Mouse (Mus musculus) inflammation-experienced regulatory T-cells, adult 6 months (primary cell): ENCODE results near the gene Ttyh2. TPM values are rescaled to one million over a fixed set of nuclear protein-coding genes. Genes with fewer than 3 reads are reported as not detected.
"Not testable (repeated sequence)": the region's sequence is repeated elsewhere in the genome, so short reads cannot be mapped to it uniquely, and the experiment has no call there.

Experiments used
- ATAC-seq: one replicate; pipeline ENCODE4 v1.8.0; 2017
- polyA plus RNA-seq, 3 experiments: library from polyadenylated mRNA; unstranded; fragments of 100-300 nt; shearing (Covaris generic); gene quantifications; one replicate each; pipeline ENCODE4 v1.2.1; 2017

The Ttyh2 gene
- polyA plus RNA-seq, 3 experiments from 2014 or later, result 2.4 to 3.6 (median 3.4) TPM

GRCm38 (mm10) chr11:114662746-114663362 is 12.4 kb upstream of the Ttyh2 start:
- no peak for ATAC-seq

- ATAC-seq, result no peak
Observed at GRCm38 (mm10) chr11:114664164-114664563, 11.1 kb upstream of the Ttyh2 start.

GRCm38 (mm10) chr11:114665463-114665862 is 9.8 kb upstream of the Ttyh2 start:
- ATAC-seq, result no peak

GRCm38 (mm10) chr11:114666786-114667185 is 8.4 kb upstream of the Ttyh2 start:
- ATAC-seq, result no peak

- ATAC-seq, result no peak
Observed at GRCm38 (mm10) chr11:114667236-114667931, 7.8 kb upstream of the Ttyh2 start.

- ATAC-seq, result not testable (repeated sequence)
Observed at GRCm38 (mm10) chr11:114667932-114668285, 7.3 kb upstream of the Ttyh2 start.

GRCm38 (mm10) chr11:114668301-114668710 is 6.9 kb upstream of the Ttyh2 start, which contains the start of gene Rpl38:
Gene Rpl38, plus strand, starts transcription at chr11:114668524.
- peak; percentile 67 for ATAC-seq

GRCm38 (mm10) chr11:114668741-114669623 is 6.2 kb upstream of the Ttyh2 start:
- ATAC-seq, result peak; percentile 69

- peak; percentile 51 for ATAC-seq
Observed at GRCm38 (mm10) chr11:114669651-114670168, 5.5 kb upstream of the Ttyh2 start.

GRCm38 (mm10) chr11:114671147-114671546 is 4.1 kb upstream of the Ttyh2 start:
- ATAC-seq, result no peak

GRCm38 (mm10) chr11:114672794-114673718 is 2.2 kb upstream of the Ttyh2 start:
- no peak for ATAC-seq

GRCm38 (mm10) chr11:114673719-114674050 is 1.5 kb upstream of the Ttyh2 start:
- no peak for ATAC-seq

GRCm38 (mm10) chr11:114674180-114674579 is 1.1 kb upstream of the Ttyh2 start:
- ATAC-seq, result no peak

- ATAC-seq, result not testable (repeated sequence)
Observed at GRCm38 (mm10) chr11:114674796-114675195, 435 bp upstream of the Ttyh2 start.

GRCm38 (mm10) chr11:114675826-114676401 is 683 bp downstream of the Ttyh2 start:
- ATAC-seq, result no peak

GRCm38 (mm10) chr11:114676431-114676830 is 1.2 kb downstream of the Ttyh2 start:
- no peak for ATAC-seq

GRCm38 (mm10) chr11:114676896-114677530 is 1.8 kb downstream of the Ttyh2 start:
- ATAC-seq, result no peak

- no peak for ATAC-seq
Observed at GRCm38 (mm10) chr11:114679582-114679981, 4.4 kb downstream of the Ttyh2 start.

GRCm38 (mm10) chr11:114680291-114680690 is 5.1 kb downstream of the Ttyh2 start:
- no peak for ATAC-seq

- ATAC-seq, result no peak
Observed at GRCm38 (mm10) chr11:114681054-114681453, 5.8 kb downstream of the Ttyh2 start.

- ATAC-seq, result no peak
Observed at GRCm38 (mm10) chr11:114682321-114682900, 7.2 kb downstream of the Ttyh2 start.
